Mouse (Mus musculus): ENCODE data around the gene Sfrp5.

DNA sequence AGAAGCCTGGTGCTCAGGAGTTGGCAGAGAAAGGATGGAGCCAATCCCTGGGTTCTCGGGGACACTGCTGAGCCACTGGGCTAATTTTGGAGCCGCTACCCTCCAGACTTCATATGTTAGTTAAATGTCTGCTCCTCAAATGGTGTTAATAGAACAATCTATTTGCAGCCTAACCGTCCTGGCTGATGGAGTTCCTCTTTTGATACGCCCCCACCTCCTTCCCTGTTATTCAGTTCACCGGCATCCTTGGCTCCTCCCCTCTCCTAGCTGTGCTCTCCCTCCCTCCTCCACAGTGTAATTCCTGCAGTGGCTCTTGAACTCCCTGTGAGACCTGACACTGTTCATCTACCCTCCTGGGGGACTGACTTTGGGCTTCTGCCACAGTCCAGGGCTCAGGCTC is 44.6 kb upstream of the Sfrp5 start:
- TF ChIP-seq CTCF (IDR thresholded peaks at IDR 0.05; ENCODE audit: control insufficient read depth, insufficient read depth, low read length) = no peak
- TF ChIP-seq POLR2A (IDR thresholded peaks at IDR 0.05; ENCODE audit: borderline replicate concordance, control insufficient read depth, low read depth, low read length) = no peak

Data from bone marrow, adult 2 months (tissue).